Mouse (Mus musculus) testis, adult 10 weeks (tissue): ENCODE measurements around the gene Pts. TPM values are rescaled to one million over a fixed set of nuclear protein-coding genes. Genes with fewer than 3 reads are reported as not detected.

Experiments used
- polyA plus RNA-seq: library from polyadenylated mRNA; stranded (reverse); fragments of 350-450 nt; fragmentation: Illumina TruSeq; extraction: RNeasy Lipid Tissue Mini Kit (QIAGEN cat#74804); gene quantifications from one replicate; pipeline ENCODE4 v1.2.3, GENCODE M21; 2014; ENCODE audit warnings: low read depth, low replicate concordance

Gene Pts
- polyA plus RNA-seq, result 24.8 TPM

GRCm38 (mm10) chr9:50528293-50528892, at the start of gene Pts:
TSS of gene Pts (minus strand) at chr9:50528724.

GRCm38 (mm10) chr9:50561145-50561917, 32.8 kb upstream of the Pts start, which contains the start of gene Tex12:
TSS of gene Tex12 (minus strand) at chr9:50561325.

GRCm38 (mm10) chr9:50555094-50555446, 26.5 kb upstream of the Pts start, which contains the start of gene Bco2:
TSS of gene Bco2 (minus strand) at chr9:50555181.

GRCm38 (mm10) chr9:50554241-50555093, 25.9 kb upstream of the Pts start, which contains the start of gene Il18:
TSS of gene Il18 (plus strand) at chr9:50554827.

DNA sequence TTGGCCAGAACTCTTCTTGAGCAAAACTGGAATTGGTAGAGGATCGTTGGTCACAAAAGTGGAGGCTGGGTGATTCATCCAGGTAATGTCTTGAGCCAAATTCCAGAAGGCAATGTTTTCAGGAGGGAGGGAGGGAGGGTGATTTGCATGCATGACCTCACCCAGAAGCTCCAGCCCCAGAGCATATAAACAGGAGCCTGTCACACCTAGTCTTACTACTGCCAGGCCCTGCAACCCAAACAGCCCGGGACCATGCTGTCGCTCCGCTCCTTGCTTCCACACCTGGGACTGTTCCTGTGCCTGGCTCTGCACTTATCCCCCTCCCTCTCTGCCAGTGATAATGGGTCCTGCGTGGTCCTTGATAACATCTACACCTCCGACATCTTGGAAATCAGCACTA, 34.2 kb downstream of the Pts start, which contains the start of gene Plet1:
Plet1 (plus strand) TSS at position 215 of the 400 bp plus-strand sequence.

Other genes with a start within 250 kb of the Pts start
- 8.7 TPM for gene Rpl10-ps3, start 183.8 kb downstream of the Pts start, polyA plus RNA-seq
- not detected for gene Plet1, start 34.2 kb downstream of the Pts start, polyA plus RNA-seq
- 7.0 TPM for gene Il18, start 26.1 kb upstream of the Pts start, polyA plus RNA-seq
- 1.7 TPM for gene Bco2, start 26.5 kb upstream of the Pts start, polyA plus RNA-seq
- gene Tex12, start 32.6 kb upstream of the Pts start, polyA plus RNA-seq, result 102 TPM
- gene Sdhd, start 75.1 kb upstream of the Pts start, polyA plus RNA-seq, result 60.8 TPM
- gene Timm8b, start 75.2 kb upstream of the Pts start, polyA plus RNA-seq, result 229 TPM
- gene Pih1d2, start 88.6 kb upstream of the Pts start, polyA plus RNA-seq, result 122 TPM
- gene Nkapd1, start 88.7 kb upstream of the Pts start, polyA plus RNA-seq, result 58.4 TPM
- 146 TPM for gene Dlat, start 131.1 kb upstream of the Pts start, polyA plus RNA-seq
- 26.9 TPM for gene Dixdc1, start 210.8 kb upstream of the Pts start, polyA plus RNA-seq
- gene 2310030G06Rik, start 217.8 kb upstream of the Pts start, polyA plus RNA-seq, result 2.8 TPM
- 0.59 TPM for gene Cryab, start 222.6 kb upstream of the Pts start, polyA plus RNA-seq
- gene Hspb2, start 223.6 kb upstream of the Pts start, polyA plus RNA-seq, result not detected
- 6.0 TPM for gene Fdxacb1, start 239.5 kb upstream of the Pts start, polyA plus RNA-seq
- 18.6 TPM for gene Alg9, start 246.3 kb upstream of the Pts start, polyA plus RNA-seq
- 1,021 TPM for gene 1110032A03Rik, start 246.8 kb upstream of the Pts start, polyA plus RNA-seq